Mouse (Mus musculus) left cerebral cortex, postnatal 4 days (tissue): ENCODE measurements around the gene Pno1. TPM values are rescaled to one million over a fixed set of nuclear protein-coding genes. Genes with fewer than 3 reads are reported as not detected.
A peak's percentile ranks its signal among the peaks of the same experiment; 100 is the strongest.

ENCODE experiments used
- DNase-seq: peaks from one replicate; pipeline ENCODE4 v3.0.0-alpha.2; 2022
- intact Hi-C: fragments of 180-260 bp; cut with DNase I; formaldehyde crosslinking; loops from one replicate; pipeline ENCODE4 v1.15.1; 2025
- total RNA-seq, 2 experiments: library from RNA; stranded (reverse); gene quantifications; 2 replicates each; pipeline ENCODE4 v1.2.3; 2021

The Pno1 gene
- total RNA-seq, 2 experiments from 2014 or later, result 34.5 to 34.6 TPM

GRCm38 (mm10) chr11:17181807-17182206 is 29.6 kb downstream of the Pno1 start, which contains the start of gene Wdr92:
TSS of gene Wdr92 (plus strand) at chr11:17182107.
- intact Hi-C loops, result no loop called here
- DNase-seq, result no peak

DNA sequence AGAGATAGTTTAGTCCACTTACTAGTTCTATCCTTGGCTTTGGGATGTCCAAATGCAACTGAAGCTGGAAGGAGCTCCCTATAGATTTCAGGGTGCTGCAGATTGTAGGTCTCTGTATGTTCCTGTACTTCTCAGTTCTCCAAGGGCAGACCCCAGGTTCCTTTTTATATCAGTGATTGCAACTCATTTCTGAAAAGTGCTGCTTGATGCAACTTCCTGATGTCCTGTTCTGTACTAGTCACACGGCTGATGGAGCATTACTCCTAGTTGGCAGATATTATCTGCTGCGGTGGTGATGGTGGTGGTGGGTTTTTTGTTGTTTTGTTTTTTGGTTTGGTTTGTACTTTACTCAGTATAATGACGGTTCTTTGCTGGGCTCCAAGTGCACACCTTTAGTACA is 30.6 kb downstream of the Pno1 start:
- intact Hi-C loops, result no loop called here
- DNase-seq, result no peak

DNA sequence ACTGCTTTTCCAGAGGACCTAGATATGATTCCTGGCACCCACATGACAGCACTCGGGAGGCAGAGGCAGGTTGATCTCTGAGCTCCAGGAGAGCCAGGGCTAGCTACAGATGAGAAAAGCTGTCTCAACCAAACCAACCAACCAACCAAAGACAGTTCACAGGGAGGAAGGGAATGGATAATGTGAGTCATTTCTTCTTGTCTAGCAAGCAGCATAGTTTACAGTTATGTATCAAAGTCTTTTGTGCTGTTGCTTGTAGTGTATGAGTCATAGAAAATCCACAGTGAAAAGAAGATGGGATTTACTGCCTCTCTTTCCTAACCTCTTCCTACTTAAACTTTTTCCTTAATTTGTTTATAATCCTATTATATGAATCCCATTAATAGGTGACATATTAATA is 34.7 kb downstream of the Pno1 start:
- intact Hi-C loops, result no loop called here
- no peak for DNase-seq

- no peak for DNase-seq
- intact Hi-C loops, result no loop called here
These were observed 39.1 kb downstream of the Pno1 start for GRCm38 (mm10) chr11:17172300-17172699.

DNA sequence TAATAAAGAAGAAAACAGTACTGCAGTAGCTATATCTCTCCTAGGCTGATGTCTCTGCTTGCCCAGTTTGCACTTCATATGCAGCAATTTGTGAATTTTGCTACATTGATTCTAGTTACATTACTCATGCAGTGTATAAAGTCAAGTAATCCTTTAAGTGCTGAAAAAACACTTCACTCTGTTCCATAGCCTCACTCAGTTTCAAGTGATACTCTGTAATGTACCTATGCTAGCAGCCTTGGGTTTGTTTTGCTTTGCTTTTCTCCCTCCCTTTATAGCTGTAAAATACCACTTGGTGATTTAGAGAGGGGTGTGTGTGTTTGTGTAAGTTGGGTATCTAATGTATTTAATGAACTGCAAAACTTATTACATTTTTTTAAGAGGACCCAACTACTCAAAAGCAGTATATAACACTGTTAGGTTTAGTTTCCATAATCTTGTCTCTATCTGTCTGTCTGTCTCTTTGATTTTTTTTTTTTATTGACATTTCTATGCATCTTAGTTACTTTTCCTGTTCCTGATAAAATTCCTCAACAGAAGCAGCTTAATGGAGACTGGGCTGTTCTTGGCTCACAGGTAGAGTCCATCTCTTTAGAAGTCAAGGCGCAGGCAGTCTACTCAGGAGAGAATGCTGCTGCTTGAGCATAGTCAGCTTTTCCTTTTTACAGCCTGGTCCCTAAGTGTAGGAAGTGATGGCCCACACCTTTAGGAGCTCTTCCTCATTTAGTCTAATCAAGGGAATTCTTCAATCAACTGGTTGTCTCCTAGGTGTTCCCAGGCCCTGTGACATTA is 40.2 kb downstream of the Pno1 start:
- no peak for DNase-seq
- intact Hi-C loops, result no loop called here

DNA sequence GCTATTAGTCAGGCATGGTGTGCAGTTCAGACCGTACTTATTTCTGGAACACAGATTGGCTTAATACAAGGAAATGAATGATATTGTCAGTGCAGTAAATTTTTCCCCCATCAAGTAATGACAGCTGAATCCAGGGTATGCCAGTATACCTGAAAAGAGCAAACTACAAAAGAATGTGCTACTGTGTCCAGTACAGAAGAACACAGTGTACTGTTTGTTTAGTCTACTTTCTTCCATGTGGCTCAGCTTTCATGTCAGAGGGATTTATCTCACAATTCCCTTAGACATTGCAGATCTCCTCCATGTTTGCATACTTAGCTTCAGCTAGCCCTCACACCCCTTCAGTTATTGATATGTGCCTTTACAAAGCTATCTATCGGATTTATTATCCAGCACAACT is 42.1 kb downstream of the Pno1 start:
- intact Hi-C loops, result no loop called here
- no peak for DNase-seq

DNA sequence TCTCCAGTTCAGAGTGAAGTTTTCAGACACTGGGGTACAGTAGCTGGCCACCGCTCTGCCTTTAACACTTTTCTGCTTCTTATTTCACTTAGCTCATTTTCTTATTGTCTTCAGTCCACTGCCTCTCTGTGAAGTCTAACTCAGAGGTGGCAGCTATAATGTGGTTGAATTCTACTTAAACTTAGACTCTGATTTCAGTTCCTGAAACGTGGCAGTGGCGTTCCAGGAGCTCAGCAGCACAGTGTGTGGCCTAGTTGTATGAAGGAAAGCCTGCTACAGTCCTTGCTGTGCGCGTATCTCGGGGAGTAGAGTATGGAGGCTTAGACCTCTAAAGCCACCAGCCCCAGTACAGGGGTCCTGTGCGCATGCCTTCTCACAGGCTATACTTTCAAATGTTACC is 44.7 kb downstream of the Pno1 start:
- DNase-seq, result no peak
- intact Hi-C loops, result no loop called here

GRCm38 (mm10) chr11:17163956-17164355 is 47.4 kb downstream of the Pno1 start:
- no peak for DNase-seq
- intact Hi-C loops, result no loop called here

- peak; percentile 49 for DNase-seq
- intact Hi-C loops, result no loop called here
These were observed 51.1 kb downstream of the Pno1 start for GRCm38 (mm10) chr11:17160242-17160641.

- intact Hi-C loops, result no loop called here
- DNase-seq, result peak; percentile 36
These were observed 51.6 kb downstream of the Pno1 start for GRCm38 (mm10) chr11:17159738-17160241.

DNA sequence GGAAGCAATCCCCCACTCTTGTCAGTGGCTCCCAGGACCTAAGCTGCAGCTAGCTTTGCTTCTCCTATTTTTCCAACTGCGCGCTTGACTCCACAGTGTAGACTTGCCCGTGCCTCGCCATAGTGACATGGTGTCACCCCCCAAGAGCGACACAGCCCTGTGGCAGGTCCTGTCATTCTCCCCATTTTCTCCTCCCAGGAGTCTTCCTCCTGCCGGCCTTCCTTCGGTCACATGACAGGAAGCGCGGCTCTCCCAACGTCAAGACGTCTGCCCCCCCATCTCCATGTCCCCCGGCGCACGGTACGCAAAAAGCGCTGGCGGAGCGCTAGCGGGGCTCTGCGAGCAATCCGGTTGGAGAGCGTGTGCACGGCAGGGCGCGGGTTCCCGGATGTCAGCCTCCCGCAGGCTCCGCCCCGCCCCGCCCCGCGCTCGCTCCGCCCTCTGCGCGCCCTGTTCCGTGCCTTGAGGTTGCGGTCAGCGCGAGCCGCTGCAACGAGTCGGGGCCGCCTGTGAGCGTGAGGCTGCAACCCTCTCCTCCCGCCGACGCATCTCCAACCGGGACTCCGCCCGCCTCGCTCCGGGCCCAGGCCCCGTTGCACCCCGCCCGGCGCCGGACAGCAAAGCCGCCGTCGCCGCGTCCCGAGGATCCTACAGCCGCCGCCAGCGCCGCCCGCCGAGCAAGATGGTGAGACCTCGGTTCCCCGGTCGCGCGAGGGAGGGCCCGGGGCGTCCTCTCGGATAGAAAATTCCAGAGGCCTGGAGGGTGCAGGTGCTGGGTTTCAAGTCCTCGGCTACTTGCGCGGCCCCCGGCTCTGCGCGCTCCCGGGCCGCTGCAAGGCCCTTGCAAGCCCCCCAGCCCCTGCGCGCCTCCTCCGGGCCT is 52.3 kb downstream of the Pno1 start, which contains the start of gene Ppp3r1:
Gene Ppp3r1 (plus strand): TSS at position 406 of the 880 bp plus-strand sequence.
- peak; percentile 98 for DNase-seq
- intact Hi-C loops, result no loop called here

Other genes starting within 250 kb of the Pno1 start
- gene Cnrip1, start 160.0 kb downstream of the Pno1 start, total RNA-seq, result 100 to 1,000 TPM; 191 to 194 TPM
- 1 to 10 TPM; 4.4 to 4.5 TPM for gene Plek, start 159.2 kb downstream of the Pno1 start, total RNA-seq
- 100 to 1,000 TPM; 217 to 218 TPM for gene Ppp3r1, start 52.3 kb downstream of the Pno1 start, total RNA-seq
- 1 to 10 TPM; 7.1 to 7.7 TPM for gene Wdr92, start 29.5 kb downstream of the Pno1 start, total RNA-seq
- gene C1d, start 46.0 kb upstream of the Pno1 start, total RNA-seq, result 10 to 100 TPM; 76.2 to 77.6 TPM